Mouse (Mus musculus) spleen, adult 2 months (tissue): ENCODE data around the gene Sh3gl1.

Source experiments
- CTCF ChIP-seq: fragments of 200-500 bp; IDR thresholded peaks from 2 replicates; pipeline ENCODE4 v1.5.1; 2011; ENCODE audit warnings: mild to moderate bottlenecking, inconsistent platforms; ENCODE audit not compliant: insufficient read depth, insufficient read length, insufficient replicate concordance; ENCODE audit errors: extremely low read depth
- POLR2A ChIP-seq: fragments of 200-500 bp; IDR thresholded peaks from 2 replicates; pipeline ENCODE4 v1.6.1; 2011; ENCODE audit warnings: low read depth, low read length, inconsistent platforms

DNA sequence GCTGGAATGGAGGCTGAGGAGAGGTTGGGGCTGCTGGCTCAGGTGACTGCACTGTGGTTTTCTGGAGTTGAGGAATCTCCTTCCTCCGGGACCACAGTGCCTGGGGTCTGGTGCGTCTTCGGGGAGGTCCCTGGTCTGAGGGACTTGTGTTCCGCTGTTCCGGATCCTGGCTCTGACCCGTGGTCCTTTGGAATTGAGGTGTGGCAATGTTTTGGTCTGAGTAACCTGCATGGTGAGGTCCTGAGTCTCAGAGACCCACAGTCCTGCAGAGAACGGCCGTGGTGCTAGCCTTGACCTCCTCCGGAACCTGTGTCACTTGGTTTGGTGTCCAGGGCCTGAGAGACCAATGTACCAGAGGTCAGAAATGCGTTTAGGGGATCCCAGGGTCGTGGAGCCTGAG is 43.5 kb upstream of the Sh3gl1 start:
- TF ChIP-seq CTCF (no peak), POLR2A (no peak)
